Mouse (Mus musculus) limb, embryonic 15.5 days (tissue): ENCODE data around the gene Cacna1g. TPM values are rescaled to one million over a fixed set of nuclear protein-coding genes. Genes with fewer than 3 reads are reported as not detected.

Experiments
- ATAC-seq: fragments of 200-750 bp; cut with Nextera tagmentation; 2 replicates; pipeline ENCODE4 v1.8.0; 2017; ENCODE audit warnings: low read depth, moderate TSS enrichment; ENCODE audit not compliant: insufficient number of reproducible peaks, low FRiP score, low TSS enrichment
- H3K27ac ChIP-seq: fragments of 300-500 bp; sonication (generic); 2 replicates; pipeline ENCODE4 v1.5.1; 2015; ENCODE audit warnings: moderate library complexity, mild to moderate bottlenecking, inconsistent platforms
- H3K27me3 ChIP-seq: fragments of 300-500 bp; sonication (generic); 2 replicates; pipeline ENCODE4 v1.6.1; 2015; ENCODE audit warnings: inconsistent platforms
- H3K36me3 ChIP-seq: fragments of 300-500 bp; sonication (generic); 2 replicates; pipeline ENCODE4 v1.6.1; 2015; ENCODE audit warnings: inconsistent platforms
- H3K4me1 ChIP-seq: fragments of 300-500 bp; sonication (generic); 2 replicates; pipeline ENCODE4 v1.6.1; 2015; ENCODE audit warnings: inconsistent platforms
- H3K4me2 ChIP-seq: fragments of 300-500 bp; sonication (generic); 2 replicates; pipeline ENCODE4 v1.6.1; 2015; ENCODE audit warnings: mild to moderate bottlenecking, inconsistent platforms
- H3K4me3 ChIP-seq: fragments of 300-500 bp; sonication (generic); 2 replicates; pipeline ENCODE4 v1.5.1; 2015; ENCODE audit warnings: mild to moderate bottlenecking, inconsistent platforms
- H3K9ac ChIP-seq: fragments of 300-500 bp; sonication (generic); 2 replicates; pipeline ENCODE4 v1.6.1; 2015; ENCODE audit warnings: inconsistent platforms
- H3K9me3 ChIP-seq: fragments of 300-500 bp; sonication (generic); 2 replicates; pipeline ENCODE4 v1.6.1; 2016; ENCODE audit warnings: inconsistent platforms
- whole genome bisulfite sequencing: fragments of 180-500 bp; shearing (Covaris S2); methylation state at CpG from one replicate; pipeline ENCODE4 v1.1.7; 2015; 5-methylcytosine and 5-hydroxymethylcytosine counted together
- polyA plus RNA-seq: library from polyadenylated mRNA; unstranded; fragments of >200 nt; fragmentation: Nextera tagmentation; extraction: Ambion mirVana; gene quantifications from 2 replicates; pipeline ENCODE4 v1.2.1, GENCODE M21; 2015

The Cacna1g gene
- polyA plus RNA-seq, 1 experiment from 2014 or later, result 30.8 TPM

DNA sequence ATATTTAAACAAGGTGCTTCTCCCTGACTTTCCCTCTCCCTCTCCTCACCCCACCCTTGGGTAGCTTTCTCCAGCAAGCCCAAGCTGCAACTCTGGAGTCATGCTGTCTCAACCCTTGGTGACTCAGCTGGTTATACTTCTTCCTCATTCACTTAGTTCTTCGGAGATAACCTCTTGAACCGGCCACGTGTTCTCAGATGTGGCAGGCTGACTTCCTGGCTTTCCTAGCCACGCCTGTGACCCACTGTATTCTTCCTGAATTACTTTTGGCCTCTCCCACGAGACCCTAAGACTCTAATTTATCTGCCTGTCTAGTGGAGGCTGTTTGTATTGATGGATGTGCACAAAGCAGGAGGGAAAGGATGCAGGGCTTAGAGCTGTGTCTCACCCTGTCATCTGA, 103.2 kb downstream of the Cacna1g start:
- Histone ChIP-seq H3K4me2 (no peak overlapping the region), H3K27ac (no peak overlapping the region), H3K27me3 (0 out of 2 replicates have a peak, but pooled peaks cover 4% of the 10 kb centered on the region), H3K9ac (no peak overlapping the region), H3K4me1 (no peaks in the 10 kb centered on the region), H3K4me3 (no peak overlapping the region), H3K9me3 (no peaks in the 10 kb centered on the region), H3K36me3 (no peaks in the 10 kb centered on the region)
- ATAC-seq, result no peak
- WGBS, result 22% methylated on average over 5 of the region's 5 CpGs

DNA sequence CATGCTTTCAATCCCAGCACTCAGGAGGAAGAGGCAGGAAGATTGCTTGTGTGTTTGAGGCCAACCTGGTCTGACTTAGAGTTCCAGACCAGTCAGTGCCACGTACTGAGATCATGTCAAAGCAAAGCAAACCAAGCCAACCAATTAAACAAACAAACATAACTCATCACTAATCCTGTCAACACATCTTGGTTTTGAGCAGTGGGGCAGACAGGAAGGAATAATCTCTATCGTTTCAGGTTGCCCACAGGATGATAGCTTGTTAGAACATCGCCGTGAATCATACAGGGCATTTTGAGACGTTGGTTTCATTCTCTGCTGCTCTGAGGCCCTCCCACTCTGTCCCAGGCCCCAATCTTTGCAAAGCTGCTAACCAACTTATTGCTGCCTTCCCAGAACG, 104.0 kb downstream of the Cacna1g start:
- Histone ChIP-seq H3K9me3 (no peaks in the 10 kb centered on the region), H3K27ac (no peak overlapping the region), H3K9ac (no peak overlapping the region), H3K4me1 (no peaks in the 10 kb centered on the region), H3K36me3 (no peaks in the 10 kb centered on the region), H3K4me3 (no peak overlapping the region), H3K4me2 (no peak overlapping the region), H3K27me3 (0 out of 2 replicates have a peak, but pooled peaks cover 4% of the 10 kb centered on the region)
- WGBS, result 73% methylated on average over 6 of the region's 6 CpGs
- no peak for ATAC-seq

DNA sequence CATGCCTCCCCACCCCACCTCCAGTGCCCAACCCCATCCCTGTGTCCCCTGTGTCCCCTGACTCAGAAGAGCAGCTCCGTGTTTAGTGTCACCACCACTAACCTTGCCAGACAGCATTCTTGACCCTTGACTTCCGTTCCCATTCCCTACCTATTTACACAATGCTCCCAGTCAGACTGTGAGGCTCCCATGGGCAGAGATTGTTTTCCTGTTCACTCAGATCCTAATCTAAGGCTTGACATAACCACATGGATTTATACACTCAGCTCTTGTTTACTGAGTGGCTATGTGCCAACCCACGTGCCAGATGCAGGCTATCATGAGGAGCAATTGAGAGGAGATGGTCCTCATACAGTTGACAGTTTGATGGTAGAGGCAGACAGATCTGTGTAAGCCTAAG, 108.7 kb downstream of the Cacna1g start:
- Histone ChIP-seq H3K9ac (no peak overlapping the region), H3K4me1 (peaks cover 10% of the 10 kb centered on the region; the same call in 1 of the 2 replicates), H3K36me3 (no peaks in the 10 kb centered on the region), H3K27me3 (no peaks in the 10 kb centered on the region), H3K27ac (no peak overlapping the region), H3K4me3 (no peak overlapping the region), H3K9me3 (no peaks in the 10 kb centered on the region), H3K4me2 (no peak overlapping the region)
- WGBS, result 61% methylated on average over 3 of the region's 3 CpGs
- ATAC-seq, result no peak

DNA sequence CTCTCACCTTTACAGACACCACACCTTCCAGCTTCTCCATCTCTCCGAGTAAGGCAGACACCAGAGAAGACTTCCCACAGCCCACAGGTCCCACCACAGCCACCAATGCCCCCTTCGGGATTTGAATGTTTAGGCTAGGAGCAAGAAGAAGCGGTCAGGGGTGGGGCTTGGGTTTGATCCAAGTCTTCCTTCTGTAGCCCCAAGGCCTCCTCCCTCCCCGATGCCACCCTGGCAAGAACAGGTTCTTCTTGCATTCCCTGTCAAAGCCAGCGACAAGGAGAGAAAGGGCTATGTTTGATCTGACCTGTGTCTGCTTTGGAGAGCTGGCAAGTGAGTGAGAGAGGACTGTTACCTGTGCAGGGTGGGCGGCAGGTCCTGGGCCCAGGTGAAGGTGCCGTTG, 110.3 kb downstream of the Cacna1g start:
- ATAC-seq, result no peak
- H3K4me2 ChIP-seq, result no peak overlapping the region
- H3K4me1 ChIP-seq, result peaks cover 10% of the 10 kb centered on the region; the same call in 1 of the 2 replicates
- no peak overlapping the region for H3K4me3 ChIP-seq
- no peaks in the 10 kb centered on the region for H3K36me3 ChIP-seq
- no peak overlapping the region for H3K9ac ChIP-seq
- H3K9me3 ChIP-seq, result no peaks in the 10 kb centered on the region
- H3K27ac ChIP-seq, result no peak overlapping the region
- H3K27me3 ChIP-seq, result no peaks in the 10 kb centered on the region
- 69% methylated on average over 7 of the region's 7 CpGs for WGBS

DNA sequence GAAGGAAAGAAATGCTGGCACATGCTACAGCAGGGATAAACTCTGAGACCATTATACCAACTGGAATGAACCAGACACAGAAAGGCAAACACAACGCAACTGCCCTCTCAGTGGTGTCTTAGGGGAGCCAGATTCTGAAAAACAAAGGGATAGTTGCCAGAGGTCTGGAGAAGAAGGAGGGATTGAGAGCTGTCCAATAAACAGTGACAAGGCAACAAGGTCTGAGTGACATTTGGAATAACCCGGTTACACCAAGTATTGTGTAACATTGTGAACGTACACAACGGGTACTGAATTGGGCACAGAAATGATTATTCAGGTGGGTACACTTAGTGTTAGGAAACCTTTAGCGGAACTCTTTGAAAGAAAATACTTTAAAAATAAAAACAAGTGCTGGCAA, 111.9 kb downstream of the Cacna1g start:
- Histone ChIP-seq H3K4me1 (peaks cover 10% of the 10 kb centered on the region; the same call in 1 of the 2 replicates), H3K27me3 (no peaks in the 10 kb centered on the region), H3K27ac (no peak overlapping the region), H3K4me2 (no peak overlapping the region), H3K36me3 (no peaks in the 10 kb centered on the region), H3K9me3 (no peaks in the 10 kb centered on the region), H3K9ac (no peak overlapping the region), H3K4me3 (no peak overlapping the region)
- WGBS, result 90% methylated on average over 5 of the region's 5 CpGs
- no peak for ATAC-seq

DNA sequence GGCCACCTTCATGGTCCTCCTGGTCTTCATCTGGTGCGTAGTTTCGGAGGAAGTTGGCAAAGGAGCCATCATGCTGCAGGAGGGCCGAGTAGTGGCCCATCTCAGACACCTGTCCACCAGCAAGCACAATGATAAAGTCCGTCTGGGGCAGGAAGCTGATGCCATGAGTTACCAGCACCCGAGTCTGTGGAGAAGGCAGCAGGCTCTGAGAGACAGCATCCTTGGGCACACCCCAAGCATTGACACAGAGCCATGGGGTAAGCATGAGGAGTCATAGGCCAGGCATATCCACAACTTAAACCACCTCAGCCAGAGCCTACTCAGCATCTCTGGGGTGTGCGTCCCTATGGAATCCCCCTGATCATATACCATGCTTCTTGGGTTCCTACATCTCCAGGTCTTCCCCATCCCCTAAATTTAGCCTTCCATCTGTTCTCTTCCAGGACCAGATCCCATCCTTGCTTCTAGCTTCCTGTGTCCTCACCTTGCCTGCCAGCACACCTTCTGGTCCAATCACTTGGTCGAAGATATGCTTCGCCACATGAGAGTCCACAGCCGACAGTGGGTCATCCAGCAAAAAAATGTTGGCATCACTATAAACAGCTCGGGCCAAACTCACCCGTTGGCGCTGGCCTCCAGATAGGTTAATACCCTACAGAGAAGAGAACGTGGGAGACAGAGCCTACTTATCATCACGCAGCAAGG, 112.7 kb downstream of the Cacna1g start:
- no peaks in the 10 kb centered on the region for H3K9me3 ChIP-seq
- H3K36me3 ChIP-seq, result no peaks in the 10 kb centered on the region
- H3K4me1 ChIP-seq, result peaks cover 10% of the 10 kb centered on the region; the same call in 1 of the 2 replicates
- no peak overlapping the region for H3K27ac ChIP-seq
- no peaks in the 10 kb centered on the region for H3K27me3 ChIP-seq
- no peak overlapping the region for H3K9ac ChIP-seq
- 90% methylated on average over 14 of the region's 14 CpGs for WGBS
- H3K4me2 ChIP-seq, result no peak overlapping the region
- no peak for ATAC-seq
- no peak overlapping the region for H3K4me3 ChIP-seq

DNA sequence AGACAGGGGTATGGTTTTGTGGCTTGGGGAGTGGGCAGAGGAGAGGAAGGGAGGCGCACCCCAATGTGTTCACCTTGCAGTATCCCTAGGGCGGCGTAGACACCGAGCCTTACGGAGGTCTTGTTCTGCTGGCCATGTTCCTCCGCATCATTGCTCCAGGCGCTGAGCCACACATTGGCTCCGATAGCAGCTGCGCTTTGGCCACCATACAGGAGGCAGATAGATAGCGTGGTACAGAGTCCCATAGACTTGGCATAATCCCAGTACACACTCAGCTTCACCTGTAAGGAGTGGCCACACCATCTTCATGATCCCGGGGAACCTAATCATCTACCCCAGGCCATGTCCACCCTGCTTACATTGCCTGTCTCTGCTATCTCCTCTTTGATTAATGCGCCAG, 114.8 kb downstream of the Cacna1g start:
- Histone ChIP-seq H3K27me3 (no peaks in the 10 kb centered on the region), H3K9me3 (no peaks in the 10 kb centered on the region), H3K4me2 (no peak overlapping the region), H3K36me3 (no peaks in the 10 kb centered on the region), H3K9ac (no peak overlapping the region), H3K4me3 (no peak overlapping the region), H3K27ac (no peak overlapping the region), H3K4me1 (peaks cover 10% of the 10 kb centered on the region; the same call in 1 of the 2 replicates)
- 95% methylated on average over 12 of the region's 12 CpGs for WGBS
- ATAC-seq, result no peak

Other genes with a start within 250 kb of the Cacna1g start
- gene Wfikkn2, start 228.2 kb downstream of the Cacna1g start, polyA plus RNA-seq, result 12.9 and 13.5 TPM in 2 replicates
- gene Gm21885, start 192.3 kb downstream of the Cacna1g start, polyA plus RNA-seq, result 0.19 TPM in 1 of 2 replicates, not detected in the other
- gene Luc7l3, start 152.2 kb downstream of the Cacna1g start, polyA plus RNA-seq, result 96.9 and 105 TPM in 2 replicates
- 19.9 and 21.7 TPM in 2 replicates for gene Ankrd40, start 146.2 kb downstream of the Cacna1g start, polyA plus RNA-seq
- 1.3 and 1.6 TPM in 2 replicates for gene Abcc3, start 81.2 kb downstream of the Cacna1g start, polyA plus RNA-seq
- gene Spata20, start 12.0 kb upstream of the Cacna1g start, polyA plus RNA-seq, result 0.27 TPM in 2 replicates
- gene Epn3, start 25.8 kb upstream of the Cacna1g start, polyA plus RNA-seq, result 10.3 and 11.1 TPM in 2 replicates
- 1.5 and 1.6 TPM in 2 replicates for gene Mycbpap, start 47.5 kb upstream of the Cacna1g start, polyA plus RNA-seq
- 3.6 and 3.7 TPM in 2 replicates for gene Rsad1, start 75.1 kb upstream of the Cacna1g start, polyA plus RNA-seq
- gene Chad, start 90.8 kb upstream of the Cacna1g start, polyA plus RNA-seq, result 22.7 and 31.1 TPM in 2 replicates
- gene Acsf2, start 127.7 kb upstream of the Cacna1g start, polyA plus RNA-seq, result 6.2 and 6.3 TPM in 2 replicates
- gene Lrrc59, start 155.6 kb upstream of the Cacna1g start, polyA plus RNA-seq, result 231 and 234 TPM in 2 replicates
- gene Mrpl27, start 179.6 kb upstream of the Cacna1g start, polyA plus RNA-seq, result 126 and 128 TPM in 2 replicates
- 13.6 and 14.0 TPM in 2 replicates for gene Eme1, start 179.8 kb upstream of the Cacna1g start, polyA plus RNA-seq
- gene Xylt2, start 203.3 kb upstream of the Cacna1g start, polyA plus RNA-seq, result 19.9 and 22.5 TPM in 2 replicates
- gene Gm11541, start 230.3 kb upstream of the Cacna1g start, polyA plus RNA-seq, result 0.19 and 0.27 TPM in 2 replicates